9 mouse cellular contexts compared by ENCODE assay signal in genomic region chr12:80433266-80433665, GRCm38 (mm10). TPM values are rescaled to one million over a fixed set of nuclear protein-coding genes. Genes with fewer than 3 reads are reported as not detected.
A peak's percentile ranks its signal among the peaks of the same experiment; 100 is the strongest.
DNase-seq lines count a peak whose midpoint lies in the region.
"Had no signal": no experiment of that assay in that cellular context is flagged by ENCODE, and none has a peak within 500 bp of the region (broad histone marks: within the 10 kb centered on the region; RNA-seq: fewer than 3 reads in every experiment).

No protein-coding gene starts in this region.

- DNase-seq in kidney, postnatal 14 days, result peak; percentile 21
- DNase-seq in kidney, adult 8-10 months, result no peak
- DNase-seq in 3134 (ENCODE audit: extremely low read depth, insufficient read length, low spot score) (peak; percentile 40), 416B (ENCODE audit: low read depth) (peak; percentile 41)
- peak; percentile 29 for DNase-seq in adrenal gland, postnatal 25 days
- DNase-seq in left cerebral cortex, postnatal 25 days (ENCODE audit: low spot score in 2 of 2), result no peak
- no peak for DNase-seq in layer of hippocampus, postnatal 25 days (ENCODE audit: extremely low spot score in 1 of 2, low spot score in 1 of 2)
- DNase-seq: cerebellum, adult 11 months; forebrain, postnatal 0 days had no signal

- intact Hi-C loops in left cerebral cortex, postnatal 25 days (cut with DNase I), result no loop called here

RNA-seq across cellular contexts. Expression of gene Dcaf5, which starts 3.1 kb away (rescaled TPM):
- total RNA-seq in adrenal gland, postnatal 25 days (2021), result 28.7 and 37.2 TPM in 2 replicates
- 10 to 100 TPM; 83.2 to 90.6 TPM for total RNA-seq in left cerebral cortex, postnatal 25 days (2021)
- total RNA-seq in layer of hippocampus, postnatal 25 days (2021), result 10 to 100 TPM; 66.7 to 84.1 TPM

RNA-seq across cellular contexts. Expression of gene Exd2, which starts 29.6 kb away (rescaled TPM):
- total RNA-seq in adrenal gland, postnatal 25 days (2021), result 20.4 and 22.5 TPM in 2 replicates
- 100 to 1,000 TPM; 121 to 131 TPM for total RNA-seq in left cerebral cortex, postnatal 25 days (2021)
- total RNA-seq in layer of hippocampus, postnatal 25 days (2021), result 100 to 1,000 TPM in 1 of 2 experiments, 10 to 100 TPM in 1; 91.5 to 107 TPM

Comparison
In these comparisons a context has a peak if more than half of its experiments do, and no peak if none do; other contexts are left out.
1. DNase-seq: peak in kidney, postnatal 14 days (single experiment), 3134 (single experiment), 416B (single experiment) and adrenal gland, postnatal 25 days (single experiment); none in kidney, adult 8-10 months (0 of 2), left cerebral cortex, postnatal 25 days (0 of 2) and layer of hippocampus, postnatal 25 days (0 of 2).